Mouse (Mus musculus) layer of hippocampus, adult 18-20 months (tissue): ENCODE measurements at regions not wholly inside any gene's neighbourhood (a gene's known extent, or its start where the extent isn't known, plus 50 kb on each side); places are given as distances from the start of the nearest gene placed in this dataset.

ENCODE experiments used
- DNase-seq, 2 experiments: peaks; one replicate each; pipeline ENCODE4 v3.0.0; 2022; ENCODE audit warnings: low spot score in 2 of 2
- microRNA-seq, 2 experiments: library from miRNA; unstranded; fragments of <30 nt; microRNA quantifications; one replicate each; pipeline ENCODE4 v1.2.0; 2021

- no peak for DNase-seq
Observed at GRCm38 (mm10) chr13:114672411-114672810, 145.6 kb upstream of the Mocs2 start.

GRCm38 (mm10) chr13:114679703-114680378 is 138.2 kb upstream of the Mocs2 start:
- DNase-seq: no peak

- no peak for DNase-seq
Observed at GRCm38 (mm10) chr13:114680379-114680733, 137.7 kb upstream of the Mocs2 start.

GRCm38 (mm10) chr13:114681196-114681595 is 136.8 kb upstream of the Mocs2 start:
- DNase-seq: no peak

GRCm38 (mm10) chr13:114681887-114682286 is 136.1 kb upstream of the Mocs2 start:
- no peak for DNase-seq

- DNase-seq: no peak
Observed at GRCm38 (mm10) chr13:114682891-114683290, 135.1 kb upstream of the Mocs2 start.

- DNase-seq: no peak
Observed at GRCm38 (mm10) chr13:114684298-114684697, 133.7 kb upstream of the Mocs2 start.

- no peak for DNase-seq
Observed at GRCm38 (mm10) chr13:114685368-114685767, 132.7 kb upstream of the Mocs2 start.

- DNase-seq: no peak
Observed at GRCm38 (mm10) chr13:114712601-114713000, 105.4 kb upstream of the Mocs2 start.

- no peak for DNase-seq
Observed at GRCm38 (mm10) chr13:114719771-114720170, 98.3 kb upstream of the Mocs2 start.

GRCm38 (mm10) chr13:114726828-114727227 is 91.2 kb upstream of the Mocs2 start:
- DNase-seq: no peak

- no peak for DNase-seq
Observed at GRCm38 (mm10) chr13:114735066-114735465, 83.0 kb upstream of the Mocs2 start.

GRCm38 (mm10) chr13:114736066-114736465 is 82.0 kb upstream of the Mocs2 start:
- DNase-seq: no peak

- no peak for DNase-seq
Observed at GRCm38 (mm10) chr13:114742534-114742933, 75.5 kb upstream of the Mocs2 start.

- no peak for DNase-seq
Observed at GRCm38 (mm10) chr13:114745814-114746213, 72.2 kb upstream of the Mocs2 start.

- peak in 1 of 2 experiments; percentile 55 for DNase-seq
Observed at GRCm38 (mm10) chr13:114757459-114757858, 60.6 kb upstream of the Mocs2 start.

- DNase-seq: no peak
Observed at GRCm38 (mm10) chr13:114759886-114760285, 58.1 kb upstream of the Mocs2 start.

- no peak for DNase-seq
Observed at GRCm38 (mm10) chr13:114760901-114761300, 57.1 kb upstream of the Mocs2 start.

Small RNA genes in the stretch of these regions (microRNA-seq; reads per million reads assigned to microRNA genes)
- gene Gm25950: 0 reads per million in 2 experiments
